Mouse (Mus musculus) lung, postnatal 4 days (tissue): ENCODE data around the gene Nudt9.

Experiments
- DNase-seq, 2 experiments: peaks; one replicate each; pipeline ENCODE4 v3.0.0; 2021

Nudt9 gene

DNA sequence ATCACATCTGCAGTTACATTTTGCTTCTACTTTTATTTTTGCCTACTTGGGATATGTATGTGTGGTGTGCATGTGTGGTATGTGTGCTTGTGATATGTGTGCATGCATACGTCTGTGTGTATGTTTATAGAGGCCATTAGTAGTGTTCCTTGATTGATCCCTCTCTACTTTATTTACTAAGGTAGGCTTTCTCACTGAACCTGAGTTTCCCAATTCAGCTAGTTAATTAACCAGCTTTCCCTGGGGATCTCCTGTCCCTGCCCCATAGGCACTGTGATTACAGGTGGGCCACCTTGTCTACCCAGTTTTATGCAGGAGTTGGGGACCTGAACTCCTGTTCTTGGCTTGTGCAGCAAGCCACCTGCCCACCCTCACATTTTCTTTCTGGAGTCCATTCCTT is 9.4 kb upstream of the Nudt9 start:
- DNase-seq: no peak

DNA sequence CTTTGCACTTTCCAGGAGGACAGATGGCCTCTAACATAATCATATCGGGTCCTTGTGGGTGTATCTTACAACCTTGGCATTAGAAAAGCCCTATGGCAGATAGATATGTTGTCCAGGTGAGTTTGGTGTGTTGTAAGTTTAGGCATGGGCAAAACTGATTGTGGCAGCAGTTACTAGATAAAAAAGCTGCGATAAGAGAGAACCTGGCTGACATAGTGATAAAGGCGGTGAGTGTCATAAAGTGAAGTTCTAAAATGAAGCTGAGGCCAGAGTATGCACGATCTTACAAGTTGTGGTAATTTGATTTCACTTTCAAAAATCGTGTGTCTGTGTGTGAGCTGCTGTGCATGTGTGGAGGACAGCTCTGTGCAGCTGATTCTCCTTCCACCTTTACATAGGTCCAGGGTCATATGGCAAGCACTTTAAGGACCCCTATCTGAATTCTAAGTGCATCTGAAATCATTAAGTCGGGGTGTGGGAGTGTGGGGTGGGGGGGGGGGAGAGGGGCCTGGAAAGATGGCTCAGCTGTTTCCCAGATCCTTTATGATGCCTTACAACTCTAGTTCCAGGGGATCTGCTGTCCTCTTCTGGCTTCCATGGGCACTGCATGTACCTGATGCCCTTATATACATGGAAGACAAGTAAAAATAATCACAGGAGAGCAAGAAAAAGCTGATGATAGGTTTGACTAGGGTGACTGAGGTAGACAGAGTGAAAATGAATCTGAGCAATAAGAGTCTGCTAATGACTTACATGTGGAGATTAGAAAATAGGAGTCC is 6.8 kb upstream of the Nudt9 start:
- peak in 1 of 2 experiments; percentile 67 for DNase-seq

DNA sequence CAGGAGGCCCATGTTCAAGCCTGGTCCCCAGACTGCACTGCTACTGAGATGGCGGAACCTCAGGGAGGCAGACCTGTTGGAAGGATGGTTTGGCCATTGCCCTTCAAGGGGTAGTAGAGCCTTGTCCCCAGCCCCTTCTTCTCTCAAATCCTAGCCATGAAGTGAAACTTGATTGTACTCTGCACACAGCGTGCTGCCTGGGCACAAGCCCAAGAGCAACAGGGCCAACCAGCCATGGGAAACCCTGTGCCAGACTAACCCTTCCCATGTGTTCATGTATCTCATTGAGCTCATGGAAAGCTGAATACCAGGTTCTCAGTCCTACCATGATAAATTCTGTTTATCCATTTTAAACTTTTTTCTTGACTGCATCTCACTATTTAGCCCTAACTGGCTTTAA is 3.2 kb upstream of the Nudt9 start:
- DNase-seq: no peak

DNA sequence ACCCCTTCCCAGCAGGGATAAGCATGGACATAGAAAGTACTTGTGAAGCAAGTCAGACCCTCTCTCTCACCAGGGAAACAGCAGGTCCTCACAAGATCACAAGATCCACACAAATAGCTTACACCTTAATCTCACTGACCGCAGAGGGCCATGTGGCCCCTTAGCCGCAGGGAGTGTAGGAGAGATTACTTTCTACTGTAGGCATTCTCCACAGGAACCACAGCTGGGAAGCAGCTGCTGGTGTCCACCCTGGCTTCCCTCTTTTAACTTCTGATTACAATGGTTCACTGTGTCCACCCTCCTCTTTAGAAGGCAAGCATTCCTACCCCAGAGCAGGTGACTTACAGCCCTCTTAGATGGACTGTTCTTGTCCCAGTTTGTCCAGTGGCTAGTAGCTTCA is 2.4 kb upstream of the Nudt9 start:
- no peak for DNase-seq

DNA sequence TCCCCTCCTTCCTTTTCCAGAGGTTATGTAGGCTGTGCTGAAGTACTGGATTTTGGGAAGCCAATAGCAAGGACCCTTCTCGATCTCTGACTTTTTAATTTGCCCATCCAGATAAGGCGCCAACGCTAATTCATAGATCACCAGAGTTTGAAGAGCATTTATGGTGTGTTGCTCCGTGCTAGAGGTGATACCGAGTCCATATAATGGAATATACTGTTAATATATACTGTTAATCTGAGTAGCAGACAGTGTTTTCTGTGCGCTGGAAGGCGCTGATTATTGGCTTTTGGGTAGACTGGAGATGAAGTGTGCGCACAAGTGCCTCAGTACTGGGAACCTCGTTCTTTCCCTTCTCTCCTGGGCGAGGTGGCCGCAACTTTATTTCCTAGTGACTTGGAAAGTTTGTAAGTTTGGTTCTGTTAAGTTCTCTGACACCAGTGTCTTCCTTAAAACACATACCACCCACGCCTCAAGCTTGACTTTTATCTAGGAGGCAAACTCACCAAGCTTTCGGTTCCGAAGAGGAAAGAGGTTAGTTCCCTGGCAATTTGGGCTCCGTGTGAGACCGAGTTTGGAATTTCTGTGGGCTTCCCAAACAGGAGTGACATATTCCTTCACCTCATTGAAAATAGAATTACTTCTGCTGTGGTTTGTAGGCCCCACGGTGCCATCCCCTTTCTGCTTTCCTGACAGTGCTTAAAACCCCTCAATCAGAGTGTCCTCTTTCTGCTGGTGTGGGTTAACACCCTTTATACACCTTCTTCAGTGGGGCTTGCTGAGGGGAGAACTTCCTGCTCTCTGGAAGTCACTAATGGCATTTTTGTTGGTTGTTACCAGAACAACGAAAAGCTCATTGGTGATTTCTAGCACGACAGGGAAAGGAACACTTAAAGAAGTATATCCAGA is 1.3 kb downstream of the Nudt9 start:
- DNase-seq: peak in 1 of 2 experiments; percentile 34

DNA sequence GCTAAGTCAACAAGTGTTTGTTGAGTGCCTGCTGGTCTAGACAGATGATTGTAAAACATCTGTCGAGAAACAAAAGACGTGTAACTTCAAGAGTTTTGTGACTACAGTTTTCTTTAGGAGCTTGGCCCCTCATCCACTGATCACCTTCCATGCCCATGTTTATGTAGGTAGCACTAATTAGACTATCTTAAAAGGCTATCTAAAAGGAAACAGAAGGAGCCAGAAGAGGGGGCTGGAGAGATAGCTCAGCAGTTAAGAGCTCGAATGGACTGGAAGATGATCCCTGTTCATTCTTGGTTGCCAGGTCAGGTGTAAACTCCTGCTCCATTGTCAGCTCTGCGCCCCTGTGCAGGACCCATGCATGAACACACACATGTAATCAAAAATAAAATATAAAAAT is 2.0 kb downstream of the Nudt9 start:
- DNase-seq: no peak

DNA sequence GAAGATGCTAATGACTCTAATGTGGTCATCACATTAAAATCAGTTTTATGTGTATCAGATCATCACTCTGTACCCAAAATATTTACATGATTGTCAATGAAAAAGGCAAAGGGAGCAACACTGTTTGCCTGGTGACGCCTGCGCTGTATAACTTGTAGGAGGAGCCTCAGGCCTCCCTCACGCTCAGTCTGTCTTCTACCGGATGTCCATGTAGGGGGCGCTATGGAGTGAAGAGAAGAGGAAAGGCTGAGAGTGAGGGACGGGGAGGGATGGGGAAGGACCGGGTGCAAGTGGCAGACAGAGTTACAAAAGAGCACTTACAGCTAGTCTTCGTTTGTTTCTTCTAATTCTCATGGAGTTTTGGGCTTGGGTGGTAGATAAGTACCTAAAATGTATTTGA is 6.8 kb downstream of the Nudt9 start:
- peak in 1 of 2 experiments; percentile 39 for DNase-seq

DNA sequence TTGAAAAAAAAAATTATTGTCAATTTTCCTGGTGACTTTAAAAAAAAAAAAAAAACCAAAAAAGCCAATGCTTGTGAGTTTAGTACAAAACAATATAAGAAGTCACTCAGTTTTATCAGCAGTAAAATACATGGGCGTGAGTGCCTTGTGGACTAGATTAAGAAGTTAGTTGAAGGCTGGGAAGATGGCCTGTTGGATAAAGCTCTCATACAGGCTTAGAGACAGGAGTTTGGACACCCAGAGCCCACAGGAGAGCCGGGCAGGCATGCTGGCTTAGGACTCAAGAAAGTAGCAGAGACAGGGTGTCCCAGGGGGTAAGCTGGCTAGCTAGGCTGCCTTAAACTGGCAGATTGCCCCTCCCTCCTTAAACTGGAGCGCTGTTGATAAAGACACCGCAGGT is 8.8 kb downstream of the Nudt9 start:
- DNase-seq: no peak

DNA sequence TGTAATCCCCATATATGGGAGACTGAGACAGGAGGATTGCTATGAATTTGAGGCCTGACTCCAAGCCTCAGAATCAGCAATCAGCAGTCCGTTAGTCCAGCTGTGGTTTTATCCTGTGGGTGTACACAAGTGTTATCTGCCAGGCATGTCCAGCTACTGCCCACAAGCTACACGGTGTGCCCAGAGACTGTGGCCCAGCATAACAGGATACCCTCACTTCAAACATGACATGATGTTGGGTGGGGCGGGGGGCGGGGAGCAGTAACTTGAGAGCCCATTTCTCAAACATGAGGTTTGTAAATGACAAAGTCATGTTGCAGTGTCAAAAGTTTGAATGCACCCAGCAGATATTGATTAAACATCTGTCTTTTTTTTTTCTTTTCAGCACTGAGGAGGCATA is 9.7 kb downstream of the Nudt9 start:
- no peak for DNase-seq

DNA sequence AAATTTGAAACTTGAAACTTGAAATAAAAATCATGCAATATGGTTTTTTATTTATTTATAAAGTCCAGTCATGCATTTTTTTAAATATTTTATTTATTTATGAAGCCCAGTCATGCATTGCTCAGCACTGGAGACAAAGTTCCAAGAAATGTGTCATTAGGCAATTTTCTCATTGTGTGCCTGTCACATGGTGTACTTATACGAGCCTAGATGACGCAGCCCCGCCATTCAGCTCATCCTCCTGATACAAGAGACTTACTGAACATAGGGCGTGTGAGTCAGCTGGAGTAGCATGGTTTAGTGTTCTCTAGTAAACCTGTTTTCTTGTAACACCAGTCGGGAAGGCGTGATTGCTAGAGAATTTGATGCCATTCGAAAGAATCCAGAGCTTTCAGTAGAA is 10.2 kb downstream of the Nudt9 start:
- no peak for DNase-seq

DNA sequence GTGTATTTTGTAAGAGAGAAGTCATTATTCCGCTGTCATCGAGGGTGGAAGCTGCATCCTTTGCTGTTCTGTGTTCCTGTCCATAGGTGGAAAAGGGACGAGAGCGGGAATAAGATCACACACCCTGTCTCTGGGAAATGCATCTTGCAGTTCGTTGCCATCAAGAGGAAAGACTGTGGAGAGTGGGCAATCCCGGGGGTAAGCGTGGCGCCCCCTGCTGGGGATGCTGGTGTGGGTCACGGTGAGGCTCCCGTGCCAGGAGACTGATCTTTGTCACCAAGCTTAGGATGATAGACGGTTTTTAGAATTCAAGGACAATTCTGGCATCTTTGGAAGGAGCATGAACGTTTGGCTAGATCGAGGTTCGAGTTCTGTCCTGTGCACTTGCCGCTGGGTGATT is 11.9 kb downstream of the Nudt9 start:
- DNase-seq: peak in 1 of 2 experiments; percentile 67

DNA sequence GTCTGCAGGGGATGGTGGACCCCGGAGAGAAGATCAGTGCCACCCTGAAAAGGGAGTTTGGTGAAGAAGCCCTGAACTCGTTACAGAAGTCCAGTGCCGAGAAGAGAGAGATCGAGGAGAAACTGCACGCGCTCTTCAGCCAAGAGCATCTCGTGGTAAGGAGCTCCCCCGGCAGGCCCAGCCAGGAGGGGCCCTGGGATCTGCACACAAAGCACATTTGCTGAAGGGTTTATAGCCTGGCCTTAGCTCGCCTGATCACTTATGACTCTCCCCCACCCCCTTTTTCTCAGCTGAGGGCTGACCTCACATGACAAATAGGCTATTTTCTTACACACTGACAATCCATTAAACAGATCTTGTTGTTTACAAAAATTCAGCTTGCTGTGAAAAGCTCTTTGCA is 13.5 kb downstream of the Nudt9 start:
- no peak for DNase-seq

DNA sequence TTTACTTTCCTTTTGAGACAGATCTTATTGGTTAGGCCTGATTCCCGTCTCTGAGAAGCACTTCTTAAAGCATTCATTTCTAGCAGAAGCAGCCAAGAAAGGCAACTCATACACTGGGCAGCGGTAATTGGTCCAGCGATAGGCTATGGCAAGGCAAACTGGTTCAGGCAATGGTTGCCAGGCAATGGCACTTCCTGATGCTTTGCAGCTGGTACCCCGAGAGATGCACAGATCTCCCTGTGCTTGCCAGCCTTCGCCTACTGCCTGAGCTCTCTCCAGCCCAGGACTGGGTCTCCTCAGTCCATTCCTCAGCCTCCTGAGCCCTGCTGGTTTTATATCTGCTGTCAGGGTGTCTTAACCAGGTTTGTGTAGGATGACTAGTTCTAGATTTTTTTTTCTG is 14.3 kb downstream of the Nudt9 start:
- no peak for DNase-seq

DNA sequence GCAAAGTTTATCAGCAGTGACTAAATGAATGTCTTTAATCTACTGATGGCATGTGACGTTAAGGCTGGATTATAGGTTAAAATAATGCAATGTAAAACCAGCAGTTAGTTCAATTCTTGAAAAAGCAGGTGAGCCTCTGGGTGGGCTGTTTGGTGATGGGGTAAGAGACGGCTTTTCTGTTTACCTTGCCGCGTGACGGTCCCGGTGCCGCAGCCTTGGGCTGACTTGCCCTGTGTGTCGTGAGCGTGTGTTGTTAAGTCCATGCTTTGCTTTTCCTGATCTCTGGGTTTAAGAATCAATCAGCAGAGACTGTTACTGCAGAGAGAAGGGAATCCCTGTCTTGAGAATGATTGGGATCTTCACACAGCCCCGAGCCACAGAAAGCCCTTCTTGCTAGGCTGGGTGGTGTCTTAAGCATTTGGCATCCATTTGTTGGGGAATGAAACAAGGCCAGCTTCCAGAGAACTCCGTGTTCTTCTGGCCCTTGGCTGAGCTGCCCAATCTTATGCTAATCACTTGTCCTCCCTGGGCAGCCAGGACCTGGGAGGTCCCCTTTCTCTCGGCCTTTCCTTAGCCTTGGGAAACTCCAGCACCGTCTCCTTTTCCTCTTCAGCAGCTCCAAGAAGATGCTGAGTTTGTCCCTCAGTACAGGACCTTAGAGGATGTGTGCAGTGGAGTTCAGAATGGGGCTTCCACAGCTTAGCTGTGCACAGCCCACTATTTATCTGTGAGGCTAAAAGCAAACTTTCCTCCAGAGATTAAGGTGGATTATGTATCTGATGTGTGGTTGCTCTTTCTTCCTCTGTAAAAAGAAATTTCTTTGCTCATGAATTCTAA is 16.0 kb downstream of the Nudt9 start:
- DNase-seq: no peak

DNA sequence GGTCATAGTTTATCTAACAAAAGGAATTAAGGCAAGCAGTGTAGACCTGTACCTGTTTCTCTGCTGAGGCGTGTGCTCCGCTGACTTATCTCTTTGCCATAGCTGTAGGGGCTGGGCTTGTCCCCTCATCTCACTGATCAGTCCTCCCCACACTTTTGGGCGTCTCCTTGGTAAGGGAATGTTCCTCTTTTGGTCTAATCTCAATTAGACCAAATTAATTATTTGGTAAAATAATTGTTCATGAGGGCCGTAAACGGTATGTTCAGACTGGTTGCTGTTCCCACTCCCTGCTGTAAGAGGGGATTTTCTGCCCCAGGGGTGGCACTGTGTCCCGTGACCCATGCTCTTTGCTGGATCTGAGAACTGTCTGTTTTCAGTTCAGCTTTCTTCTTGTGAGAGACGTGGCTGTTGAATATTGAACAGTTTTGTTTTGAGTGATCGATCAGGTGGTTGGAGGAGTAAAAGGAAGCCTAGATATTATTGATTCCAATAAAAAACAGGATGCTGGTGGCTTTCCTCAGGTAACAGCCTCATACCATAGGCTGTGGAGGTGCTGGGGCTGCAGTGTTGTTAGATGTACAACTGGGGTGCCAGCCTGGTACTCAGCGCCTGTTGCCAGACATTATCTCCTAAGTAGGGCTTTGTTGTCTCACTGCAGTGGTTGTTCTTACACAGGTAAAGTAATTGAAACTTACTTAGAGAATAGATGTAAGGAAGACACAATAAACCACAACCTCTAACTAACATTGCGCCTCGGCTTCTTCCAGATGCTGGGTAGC is 16.9 kb downstream of the Nudt9 start:
- no peak for DNase-seq

DNA sequence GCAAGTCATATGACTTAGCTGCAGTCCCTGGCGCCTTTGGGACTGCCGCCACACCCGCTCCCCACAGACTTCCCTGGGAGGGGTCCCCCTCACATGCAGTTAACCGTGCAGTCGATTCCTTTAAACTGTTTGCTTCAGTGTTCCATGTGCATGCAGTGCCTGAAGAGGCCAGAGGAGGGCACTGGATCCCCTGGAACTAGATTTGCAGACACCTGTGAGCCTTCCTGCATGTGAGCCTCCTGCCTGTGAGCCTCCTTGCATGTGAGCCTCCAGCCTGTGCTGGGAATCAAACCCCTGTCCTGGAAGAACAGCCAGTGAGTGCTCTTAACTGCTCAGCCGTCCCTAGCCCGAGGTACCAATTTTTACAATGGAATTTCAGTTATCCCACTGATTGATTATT is 22.6 kb downstream of the Nudt9 start:
- no peak for DNase-seq

DNA sequence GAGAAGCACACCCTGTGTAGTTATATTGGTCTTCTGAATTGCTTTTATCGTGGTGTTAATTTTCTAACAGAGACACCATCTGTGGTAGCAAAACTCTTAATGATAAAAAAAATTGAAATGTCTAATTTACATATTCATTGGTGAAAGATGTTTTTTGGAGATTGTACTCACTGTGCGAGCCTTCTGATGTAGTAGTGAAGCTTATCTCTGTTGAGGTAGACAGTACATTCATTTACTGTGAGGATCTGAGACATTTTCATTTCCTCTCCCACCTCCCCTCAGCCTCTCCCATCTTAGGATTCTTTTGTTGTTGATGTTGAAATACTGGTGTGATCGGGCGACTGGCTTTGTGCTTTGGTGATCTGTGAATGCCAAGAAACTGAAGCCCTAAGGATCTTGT is 24.9 kb downstream of the Nudt9 start:
- no peak for DNase-seq

DNA sequence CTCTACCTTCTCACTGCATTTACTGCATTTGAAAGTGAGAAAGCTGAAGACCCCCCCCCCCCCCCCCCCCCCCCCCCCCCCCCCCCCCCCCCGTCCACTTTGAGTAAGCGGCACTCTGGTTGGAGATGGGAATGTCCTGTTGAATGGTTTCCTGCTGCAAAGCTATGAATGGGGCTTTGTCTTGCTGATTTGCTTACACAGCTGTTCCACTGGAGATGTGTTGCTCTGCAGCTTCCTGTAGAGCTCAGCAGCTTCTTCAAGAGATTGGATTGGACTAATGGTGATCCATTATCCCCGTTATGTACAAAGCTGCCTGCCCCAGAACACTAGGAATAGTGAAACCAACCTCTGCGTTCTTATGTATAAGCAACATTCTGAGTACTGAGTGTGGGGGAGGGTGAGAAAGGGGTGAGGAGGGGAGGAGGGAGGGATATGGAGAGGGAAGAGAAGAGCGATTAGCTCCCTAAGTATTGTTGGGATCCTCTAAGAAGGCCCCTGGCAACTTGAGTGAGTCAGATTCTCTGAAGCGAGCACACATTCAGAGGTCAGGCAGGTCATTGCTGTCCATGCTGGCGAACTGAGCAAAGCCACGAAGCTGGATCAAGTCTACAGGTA is 26.3 kb downstream of the Nudt9 start:
- DNase-seq: no peak

DNA sequence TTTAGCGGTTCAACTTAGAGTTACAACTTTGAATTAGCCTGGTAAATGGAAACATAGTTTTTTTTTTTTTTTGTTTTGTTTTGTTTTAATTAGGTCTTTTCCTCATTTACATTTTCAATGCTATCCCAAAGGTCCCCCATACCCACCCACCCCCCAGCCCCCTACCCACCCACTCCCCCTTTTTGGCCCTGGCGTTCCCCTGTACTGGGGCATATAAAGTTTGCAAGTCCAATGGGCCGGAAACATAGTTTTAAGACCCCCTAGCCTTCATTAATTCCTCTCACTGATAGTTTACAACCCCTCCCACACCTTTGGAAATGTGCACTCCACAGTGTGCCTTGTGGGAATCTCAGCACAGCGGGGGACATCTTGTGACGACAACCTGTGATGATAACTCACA is 27.5 kb downstream of the Nudt9 start:
- DNase-seq: no peak

DNA sequence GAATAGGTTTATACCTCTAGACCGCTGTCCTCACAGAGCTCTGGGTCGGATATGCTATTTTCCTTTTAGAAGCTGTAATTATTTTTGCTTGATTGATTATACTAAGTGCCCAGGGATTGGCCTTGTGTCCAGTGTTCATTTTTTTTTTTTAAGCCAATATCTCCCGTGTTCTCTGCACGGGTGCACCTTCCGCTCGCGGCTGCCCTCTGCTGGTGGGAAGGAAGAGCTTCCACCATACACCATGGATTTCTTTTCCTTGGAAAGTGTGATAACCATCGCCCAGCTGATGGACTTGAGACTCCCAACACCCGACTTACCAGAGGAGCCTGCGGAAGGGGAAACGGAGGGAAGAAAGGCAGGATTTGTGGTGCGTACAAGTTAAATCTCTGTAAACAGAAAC is 28.3 kb downstream of the Nudt9 start:
- peak; percentile 68 to 75 for DNase-seq

DNA sequence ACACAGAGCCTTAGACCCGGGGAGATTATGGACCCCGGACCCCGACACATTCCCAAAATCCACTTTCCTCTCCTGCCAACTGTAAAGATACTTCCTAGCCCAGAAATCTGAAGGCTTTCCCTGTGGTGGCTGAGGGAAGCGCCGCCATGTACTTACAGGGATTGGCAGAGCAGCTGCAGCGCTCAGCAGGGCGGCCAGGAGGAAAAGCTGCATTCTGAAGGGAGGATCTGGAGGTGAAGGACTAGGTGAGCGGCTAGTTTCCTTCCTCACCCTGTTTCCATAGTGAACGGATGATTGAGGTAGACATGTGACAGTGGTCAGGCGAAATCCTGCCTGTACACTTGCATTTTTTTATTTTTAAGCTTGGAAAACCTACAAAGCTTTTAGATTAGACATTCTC is 30.3 kb downstream of the Nudt9 start:
- no peak for DNase-seq

DNA sequence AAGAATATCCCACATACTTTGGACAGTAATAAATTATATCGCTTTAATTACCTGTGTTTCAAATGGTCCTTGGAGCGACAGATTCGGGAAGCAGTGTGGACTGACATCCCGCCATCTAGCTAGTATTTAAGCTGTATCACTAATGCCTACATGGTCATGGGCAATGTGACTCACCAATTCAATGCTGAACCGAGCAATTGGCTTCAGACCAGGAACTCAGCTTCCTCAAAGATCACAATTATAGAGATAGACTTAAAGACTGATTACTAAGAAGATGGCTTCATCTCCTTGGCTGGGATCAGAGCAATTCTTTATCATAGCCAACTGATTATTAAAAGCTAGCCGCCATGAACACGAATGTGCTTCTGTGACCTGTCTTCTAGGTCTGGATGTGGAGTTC is 31.4 kb downstream of the Nudt9 start, which contains the start of gene Gm17660:
Gene Gm17660, minus strand, starts transcription at position 101 of the 400 bp plus-strand sequence.
- no peak for DNase-seq
